Mouse (Mus musculus) midbrain, postnatal 0 days (tissue): ENCODE data around the gene Ucn2. TPM values are rescaled to one million over a fixed set of nuclear protein-coding genes. Genes with fewer than 3 reads are reported as not detected.

Source experiments
- ATAC-seq: fragments of 200-750 bp; cut with Nextera tagmentation; 2 replicates; pipeline ENCODE4 v1.8.0; 2017; ENCODE audit warnings: moderate number of reproducible peaks, mild to moderate bottlenecking, moderate TSS enrichment, moderate library complexity; ENCODE audit not compliant: low FRiP score
- DNase-seq: peaks from one replicate; pipeline ENCODE4 v3.0.0-alpha.2; 2015; ENCODE audit warnings: low spot score
- H3K27ac ChIP-seq: fragments of 300-500 bp; sonication (generic); 2 replicates; pipeline ENCODE4 v1.5.1; 2014; ENCODE audit warnings: low read depth, mild to moderate bottlenecking, low read length, mixed read lengths
- H3K27me3 ChIP-seq: fragments of 300-500 bp; sonication (generic); 2 replicates; pipeline ENCODE4 v1.6.1; 2014; ENCODE audit warnings: low read length, control low read depth, mixed read lengths; ENCODE audit not compliant: insufficient read depth
- H3K36me3 ChIP-seq: fragments of 300-500 bp; sonication (generic); 2 replicates; pipeline ENCODE4 v1.6.1; 2014; ENCODE audit warnings: low read length, control low read depth, mixed read lengths; ENCODE audit not compliant: insufficient read depth
- H3K4me1 ChIP-seq: fragments of 300-500 bp; sonication (generic); 2 replicates; pipeline ENCODE4 v1.6.1; 2014; ENCODE audit warnings: mild to moderate bottlenecking, control low read depth, antibody characterized with exemption, low read length, mixed read lengths; ENCODE audit not compliant: insufficient read depth
- H3K4me2 ChIP-seq: fragments of 300-500 bp; sonication (generic); 2 replicates; pipeline ENCODE4 v1.6.1; 2014; ENCODE audit warnings: low read depth, mild to moderate bottlenecking, low read length, mixed read lengths; ENCODE audit not compliant: poor library complexity, severe bottlenecking
- H3K4me3 ChIP-seq: fragments of 300-500 bp; sonication (generic); 2 replicates; pipeline ENCODE4 v1.5.1; 2014; ENCODE audit warnings: low read depth, mild to moderate bottlenecking, low read length, moderate library complexity
- H3K9ac ChIP-seq: fragments of 300-500 bp; sonication (generic); replicated peaks from 2 replicates; pipeline ENCODE4 v1.6.1; 2014; ENCODE audit warnings: mild to moderate bottlenecking, low read length, moderate library complexity, mixed read lengths; ENCODE audit not compliant: poor library complexity, severe bottlenecking
- H3K9me3 ChIP-seq: fragments of 300-500 bp; sonication (generic); 2 replicates; pipeline ENCODE4 v1.6.1; 2016; ENCODE audit warnings: low read length, control low read depth
- CTCF ChIP-seq: IDR thresholded peaks from 2 replicates; pipeline ENCODE4 v1.5.1; 2016; ENCODE audit warnings: antibody characterized with exemption, mild to moderate bottlenecking
- WGBS: fragments of 180-500 bp; shearing (Covaris S2); extraction: QIAGEN DNeasy Blood & Tissue Kit; methylation state at CpG from one replicate; pipeline ENCODE4 v1.1.7; 2014; 5-methylcytosine and 5-hydroxymethylcytosine counted together
- polyA plus RNA-seq: library from polyadenylated mRNA; unstranded; fragments of >200 nt; fragmentation: Nextera tagmentation; extraction: Ambion mirVana; gene quantifications from 2 replicates; pipeline ENCODE4 v1.2.1, GENCODE M21; 2015
- total RNA-seq: library from RNA; depleted of rRNA; stranded (reverse); fragments of >200 nt; gene quantifications from 2 replicates; pipeline ENCODE4 v1.2.3, GENCODE M21; 2014

The Ucn2 gene
- total and polyA plus RNA-seq, 2 experiments from 2014 or later: not detected

GRCm38 (mm10) chr9:109016973-109017604, 31.3 kb downstream of the Ucn2 start:
- no peak overlapping the region for H3K27ac ChIP-seq
- peaks cover 2% of the 10 kb centered on the region for H3K36me3 ChIP-seq
- H3K9me3 ChIP-seq: no peaks in the 10 kb centered on the region
- no peak overlapping the region for H3K4me2 ChIP-seq
- TF ChIP-seq CTCF: no peak
- no peak overlapping the region for H3K4me3 ChIP-seq
- DNase-seq (no peak), ATAC-seq (no peak)
- no peaks in the 10 kb centered on the region for H3K27me3 ChIP-seq
- 74% methylated on average over 11 of the region's 11 CpGs for WGBS
- no peak overlapping the region for H3K9ac ChIP-seq
- H3K4me1 ChIP-seq: no peaks in the 10 kb centered on the region

DNA sequence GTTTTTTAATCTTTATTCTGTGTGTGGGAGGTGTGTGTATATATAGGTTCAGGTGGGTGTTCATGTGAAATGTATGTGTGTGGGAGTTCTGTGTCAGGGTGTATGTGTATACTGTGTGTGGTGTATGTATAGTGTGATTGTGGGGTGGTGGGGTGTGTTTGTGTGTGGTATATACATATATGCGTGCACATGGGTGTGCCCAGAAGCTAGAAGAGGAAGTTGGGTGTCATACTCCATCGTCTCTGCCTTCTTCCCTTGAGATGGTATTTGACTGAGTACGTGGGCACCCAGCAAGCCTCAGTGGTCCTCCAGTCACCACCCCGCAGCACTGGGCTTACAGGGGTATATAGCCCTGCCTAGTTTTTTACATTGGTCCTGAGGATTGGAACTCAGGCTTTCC, 35.6 kb downstream of the Ucn2 start:
- ATAC-seq: no peak
- DNase-seq: no peak
- H3K4me1 ChIP-seq: no peaks in the 10 kb centered on the region
- peaks cover 29% of the 10 kb centered on the region for H3K36me3 ChIP-seq
- H3K9me3 ChIP-seq: no peaks in the 10 kb centered on the region
- H3K4me2 ChIP-seq: no peak overlapping the region
- WGBS: 86% methylated on average over 4 of the region's 4 CpGs
- TF ChIP-seq CTCF: no peak
- H3K9ac ChIP-seq: no peak overlapping the region
- H3K4me3 ChIP-seq: no peak overlapping the region
- H3K27me3 ChIP-seq: no peaks in the 10 kb centered on the region
- no peak overlapping the region for H3K27ac ChIP-seq

GRCm38 (mm10) chr9:109022866-109023685, 37.3 kb downstream of the Ucn2 start:
- 89% methylated on average over 17 of the region's 17 CpGs for WGBS
- no peak overlapping the region for H3K9ac ChIP-seq
- no peak for DNase-seq

DNA sequence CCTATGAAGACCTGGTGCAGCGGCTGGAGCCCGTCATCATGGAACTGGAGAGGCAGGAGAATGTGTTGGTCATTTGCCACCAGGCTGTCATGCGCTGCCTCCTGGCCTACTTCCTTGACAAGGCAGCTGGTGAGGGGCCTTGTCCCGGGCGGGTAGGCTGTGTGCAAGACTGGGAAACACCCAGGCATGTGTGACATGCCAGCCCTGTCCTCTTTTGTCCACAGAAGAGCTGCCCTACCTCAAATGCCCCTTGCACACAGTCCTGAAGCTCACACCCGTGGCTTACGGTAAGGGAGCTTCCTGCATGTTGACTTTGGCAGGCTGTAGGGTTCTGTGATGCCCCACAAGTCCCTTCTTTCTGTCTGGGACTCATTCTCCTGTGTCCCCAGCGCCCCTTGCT, 41.7 kb downstream of the Ucn2 start:
- peaks cover 57% of the 10 kb centered on the region for H3K36me3 ChIP-seq
- no peak for TF ChIP-seq CTCF
- WGBS: 74% methylated on average over 8 of the region's 8 CpGs
- no peaks in the 10 kb centered on the region for H3K27me3 ChIP-seq
- no peak for ATAC-seq
- H3K4me2 ChIP-seq: no peak overlapping the region
- H3K9ac ChIP-seq: no peak overlapping the region
- no peaks in the 10 kb centered on the region for H3K9me3 ChIP-seq
- DNase-seq: no peak
- no peaks in the 10 kb centered on the region for H3K4me1 ChIP-seq
- no peak overlapping the region for H3K27ac ChIP-seq
- H3K4me3 ChIP-seq: no peak overlapping the region

More at GRCm38 (mm10) chr9:109022866-109023685, 37.3 kb downstream of the Ucn2 start:
- Histone ChIP-seq H3K4me2 (no peak overlapping the region), H3K36me3 (peaks cover 33% of the 10 kb centered on the region), H3K27me3 (no peaks in the 10 kb centered on the region), H3K4me1 (no peaks in the 10 kb centered on the region), H3K9me3 (no peaks in the 10 kb centered on the region), H3K4me3 (no peak overlapping the region), H3K27ac (no peak overlapping the region)
- TF ChIP-seq CTCF: no peak
- ATAC-seq: no peak

DNA sequence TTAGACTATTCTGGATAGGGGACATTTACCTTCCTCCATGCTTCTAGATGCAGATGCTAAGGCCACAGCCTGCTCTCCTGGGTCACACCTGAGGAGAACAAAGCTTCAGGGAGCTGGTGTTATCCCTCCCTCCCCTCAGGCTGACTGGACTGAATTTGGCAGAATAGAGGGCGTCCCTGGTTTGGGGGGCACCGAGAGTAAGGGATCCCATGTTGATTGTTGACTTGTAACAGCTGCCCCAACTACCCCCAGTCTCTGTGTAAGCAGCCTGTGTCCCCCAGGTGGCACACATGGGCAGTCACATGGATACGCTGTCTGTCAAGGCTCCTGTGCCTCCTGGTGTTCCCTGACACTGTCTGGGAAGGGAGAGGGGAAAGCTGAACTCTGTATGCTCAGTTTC, 42.6 kb downstream of the Ucn2 start:
- no peak overlapping the region for H3K4me2 ChIP-seq
- peaks cover 50% of the 10 kb centered on the region for H3K36me3 ChIP-seq
- no peaks in the 10 kb centered on the region for H3K27me3 ChIP-seq
- no peak for TF ChIP-seq CTCF
- DNase-seq (no peak), ATAC-seq (no peak)
- H3K9ac ChIP-seq: no peak overlapping the region
- no peak overlapping the region for H3K27ac ChIP-seq
- 82% methylated on average over 3 of the region's 3 CpGs for WGBS
- no peaks in the 10 kb centered on the region for H3K9me3 ChIP-seq
- no peaks in the 10 kb centered on the region for H3K4me1 ChIP-seq
- no peak overlapping the region for H3K4me3 ChIP-seq

DNA sequence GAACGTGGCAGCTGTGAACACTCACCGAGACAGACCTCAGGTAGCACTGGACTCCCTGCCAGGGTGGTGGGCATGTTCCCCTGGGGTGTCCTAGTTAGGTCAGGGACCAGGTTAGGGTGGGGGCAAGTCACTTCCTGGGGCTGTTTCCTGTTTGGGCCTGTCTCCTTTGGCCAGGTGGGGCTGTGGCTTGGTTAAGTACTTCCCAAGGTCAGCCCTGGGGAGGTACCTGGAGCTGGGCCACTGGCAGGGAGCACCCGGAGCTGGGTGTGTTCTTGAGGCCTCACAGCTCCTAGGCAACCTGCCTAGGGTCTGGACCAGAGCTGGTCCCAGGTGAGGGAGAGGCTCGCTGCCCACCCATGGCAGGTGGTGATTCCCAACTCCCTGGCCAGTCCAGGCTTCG, 43.1 kb downstream of the Ucn2 start:
- H3K27ac ChIP-seq: no peak overlapping the region
- H3K4me1 ChIP-seq: no peaks in the 10 kb centered on the region
- DNase-seq: no peak
- no peaks in the 10 kb centered on the region for H3K27me3 ChIP-seq
- no peak for TF ChIP-seq CTCF
- no peak for ATAC-seq
- WGBS: 81% methylated on average over 5 of the region's 5 CpGs
- no peak overlapping the region for H3K4me3 ChIP-seq
- no peaks in the 10 kb centered on the region for H3K9me3 ChIP-seq
- peaks cover 48% of the 10 kb centered on the region for H3K36me3 ChIP-seq
- no peak overlapping the region for H3K9ac ChIP-seq
- H3K4me2 ChIP-seq: no peak overlapping the region
